Comparison of ENCODE assay signal across 9 mouse cellular contexts in the genomic region with DNA sequence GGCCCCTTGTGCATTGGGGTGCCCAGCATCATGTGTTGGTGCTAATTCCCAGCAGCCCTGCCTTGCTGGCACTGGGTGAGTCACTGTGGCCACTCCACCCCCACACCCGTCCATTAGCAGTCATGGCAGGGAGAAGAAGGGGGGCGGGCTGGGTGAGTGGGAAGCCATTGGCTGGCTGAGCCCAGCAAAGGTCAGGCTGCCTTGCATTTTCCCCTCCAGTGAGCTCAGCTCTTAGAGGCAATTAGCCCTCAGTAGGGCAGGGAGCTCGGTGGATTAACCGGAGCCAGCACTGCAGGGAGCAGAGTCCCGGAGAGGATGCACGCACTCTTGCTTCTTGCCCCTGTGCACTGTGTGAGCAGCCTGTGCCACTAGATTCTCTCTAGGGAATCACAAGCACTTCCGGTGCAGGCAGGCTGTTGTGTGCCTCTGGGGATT. TPM values are rescaled to one million over a fixed set of nuclear protein-coding genes. Genes with fewer than 3 reads are reported as not detected.
DNase-seq lines count a peak whose midpoint lies in the region; ATAC-seq and TF ChIP-seq lines count a peak whose summit lies in the region.
"Had no signal": no experiment of that assay in that cellular context is flagged by ENCODE, and none has a peak within 500 bp of the region (broad histone marks: within the 10 kb centered on the region; RNA-seq: fewer than 3 reads in every experiment).

No protein-coding gene starts in this region.

- H3K4me2 ChIP-seq in forebrain, embryonic 11.5 days (ENCODE audit: low read depth, low read length, severe bottlenecking), result no peak overlapping the region
- H3K4me2 ChIP-seq in kidney, embryonic 15.5 days, result no peak overlapping the region
- no peak overlapping the region for H3K4me2 ChIP-seq in midbrain, embryonic 11.5 days
- H3K4me2 ChIP-seq in heart, embryonic 11.5 days, result no peak overlapping the region
- H3K4me2 ChIP-seq: limb, embryonic 13.5 days had no signal

- peaks cover 25% of the 10 kb centered on the region for H3K4me1 ChIP-seq in forebrain, embryonic 11.5 days (replicated peaks; ENCODE audit: control insufficient read depth, insufficient read depth, low read length)
- peaks cover 51% of the 10 kb centered on the region for H3K4me1 ChIP-seq in kidney, embryonic 15.5 days
- H3K4me1 ChIP-seq in midbrain, embryonic 11.5 days (ENCODE audit: control insufficient read depth, insufficient read depth, low read length), result peaks cover 23% of the 10 kb centered on the region
- H3K4me1 ChIP-seq in heart, embryonic 11.5 days (ENCODE audit: control insufficient read depth, insufficient read depth, low read length), result no peaks in the 10 kb centered on the region

- peak; percentile 37 to 47 for DNase-seq in cerebellum, postnatal 10 days
- no peak for DNase-seq in cerebellum, adult 8-10 months
- DNase-seq in forebrain, embryonic 11.5 days (ENCODE audit: low spot score), result peak; percentile 79
- peak; percentile 86 for DNase-seq in midbrain, embryonic 11.5 days (ENCODE audit: low spot score, missing footprints)
- no peak for DNase-seq in natural killer cell, adult 2 months (ENCODE audit: low spot score in 2 of 2)
- no peak for DNase-seq in gastrocnemius, adult 2 months

- H3K27ac ChIP-seq in forebrain, embryonic 11.5 days (ENCODE audit: low read depth, low read length), result 0 out of 2 replicates have a peak overlapping the region, but pooled peaks have one; percentile 34
- peak overlapping the region; percentile 84 for H3K27ac ChIP-seq in kidney, embryonic 15.5 days
- peak overlapping the region; percentile 15; the same call in 1 of the 2 replicates for H3K27ac ChIP-seq in midbrain, embryonic 11.5 days (ENCODE audit: low read depth, low read length)
- H3K27ac ChIP-seq in heart, embryonic 11.5 days (ENCODE audit: low read depth, low read length), result no peak overlapping the region
- no peak overlapping the region for H3K27ac ChIP-seq in gastrocnemius, adult 2 months
- H3K27ac ChIP-seq: limb, embryonic 13.5 days had no signal

- TF ChIP-seq CTCF in gastrocnemius, adult 2 months (IDR thresholded peaks at IDR 0.05), result no peak

- intact Hi-C loops in gastrocnemius, adult 2 months (cut with DNase I), result no loop called here

- no peaks in the 10 kb centered on the region for H3K9me3 ChIP-seq in forebrain, embryonic 11.5 days (ENCODE audit: control insufficient read depth, low read length)
- no peaks in the 10 kb centered on the region for H3K9me3 ChIP-seq in kidney, embryonic 15.5 days (replicated peaks)
- no peaks in the 10 kb centered on the region for H3K9me3 ChIP-seq in midbrain, embryonic 11.5 days (ENCODE audit: control insufficient read depth, low read length)
- H3K9me3 ChIP-seq in heart, embryonic 11.5 days (replicated peaks; ENCODE audit: control insufficient read depth, low read length), result no peaks in the 10 kb centered on the region
- H3K9me3 ChIP-seq: limb, embryonic 13.5 days had no signal

- ATAC-seq in forebrain, embryonic 11.5 days (replicated peaks; ENCODE audit: low FRiP score), result peak; percentile 81
- ATAC-seq in kidney, embryonic 15.5 days (replicated peaks; ENCODE audit: low FRiP score), result peak; percentile 81
- peak; percentile 82 for ATAC-seq in midbrain, embryonic 11.5 days (ENCODE audit: low FRiP score)
- ATAC-seq in heart, embryonic 11.5 days (replicated peaks; ENCODE audit: insufficient number of reproducible peaks, low FRiP score, low TSS enrichment), result no peak

- peaks cover 6% of the 10 kb centered on the region; the same call in 1 of the 2 replicates for H3K27me3 ChIP-seq in forebrain, embryonic 11.5 days (ENCODE audit: control insufficient read depth, insufficient read depth, low read length)
- H3K27me3 ChIP-seq in kidney, embryonic 15.5 days, result no peaks in the 10 kb centered on the region
- H3K27me3 ChIP-seq in midbrain, embryonic 11.5 days (ENCODE audit: control insufficient read depth, insufficient read depth, low read length), result no peaks in the 10 kb centered on the region
- peaks cover 14% of the 10 kb centered on the region for H3K27me3 ChIP-seq in heart, embryonic 11.5 days (ENCODE audit: control insufficient read depth, insufficient read depth, low read length)
- H3K27me3 ChIP-seq: limb, embryonic 13.5 days had no signal

- WGBS in forebrain, embryonic 11.5 days, result 3% methylated on average over 7 of the region's 7 CpGs
- WGBS in kidney, embryonic 15.5 days, result 16% methylated on average over 7 of the region's 7 CpGs
- WGBS in midbrain, embryonic 11.5 days, result 7% methylated on average over 7 of the region's 7 CpGs
- 11% methylated on average over 7 of the region's 7 CpGs for whole genome bisulfite sequencing in heart, embryonic 11.5 days (ENCODE audit: insufficient replicate concordance)

- H3K4me3 ChIP-seq in forebrain, embryonic 11.5 days (ENCODE audit: low read depth, low read length), result no peak overlapping the region
- no peak overlapping the region for H3K4me3 ChIP-seq in kidney, embryonic 15.5 days (replicated peaks)
- no peak overlapping the region for H3K4me3 ChIP-seq in midbrain, embryonic 11.5 days (ENCODE audit: low read depth, low read length)
- H3K4me3 ChIP-seq in heart, embryonic 11.5 days (ENCODE audit: low read depth, low read length), result no peak overlapping the region
- H3K4me3 ChIP-seq in gastrocnemius, adult 2 months, result no peak overlapping the region
- H3K4me3 ChIP-seq: limb, embryonic 13.5 days had no signal

- no peaks in the 10 kb centered on the region for H3K36me3 ChIP-seq in forebrain, embryonic 11.5 days (ENCODE audit: control insufficient read depth, insufficient read depth, low read length)
- no peaks in the 10 kb centered on the region for H3K36me3 ChIP-seq in kidney, embryonic 15.5 days
- no peaks in the 10 kb centered on the region for H3K36me3 ChIP-seq in midbrain, embryonic 11.5 days (ENCODE audit: control insufficient read depth, insufficient read depth, low read length)
- H3K36me3 ChIP-seq in heart, embryonic 11.5 days (ENCODE audit: control insufficient read depth, insufficient read depth, low read length), result no peaks in the 10 kb centered on the region
- H3K36me3 ChIP-seq: limb, embryonic 13.5 days had no signal

- H3K9ac ChIP-seq in forebrain, embryonic 11.5 days (ENCODE audit: low read length), result no peak overlapping the region
- H3K9ac ChIP-seq in kidney, embryonic 15.5 days, result no peak overlapping the region
- no peak overlapping the region for H3K9ac ChIP-seq in midbrain, embryonic 11.5 days (ENCODE audit: low read length)
- no peak overlapping the region for H3K9ac ChIP-seq in heart, embryonic 11.5 days (ENCODE audit: low read depth, low read length)
- H3K9ac ChIP-seq: limb, embryonic 13.5 days had no signal

RNA-seq across cellular contexts. Expression of gene Ctnnbl1, which starts 40.9 kb away (rescaled TPM):
- 98.3 and 110 TPM in 2 replicates for polyA plus RNA-seq in forebrain, embryonic 11.5 days (2014; fragmentation: Nextera tagmentation; extraction: Ambion mirVana)
- polyA plus RNA-seq in kidney, embryonic 15.5 days (2015; fragmentation: Nextera tagmentation; extraction: Ambion mirVana), result 72.7 and 75.3 TPM in 2 replicates
- 98.8 and 109 TPM in 2 replicates for polyA plus RNA-seq in midbrain, embryonic 11.5 days (2014; fragmentation: Nextera tagmentation; extraction: Ambion mirVana)
- 36.3 and 40.1 TPM in 2 replicates for polyA plus RNA-seq in heart, embryonic 11.5 days (2014; fragmentation: Nextera tagmentation; extraction: Ambion mirVana)
- 1 to 10 TPM; 7.9 to 9.8 TPM for total RNA-seq in gastrocnemius, adult 2 months (2021)

Comparison
In these comparisons a context has a peak if more than half of its experiments do, and no peak if none do; other contexts are left out.
1. DNase-seq: peak in cerebellum, postnatal 10 days (2 of 2), forebrain, embryonic 11.5 days (single experiment) and midbrain, embryonic 11.5 days (single experiment); none in cerebellum, adult 8-10 months (single experiment), natural killer cell, adult 2 months (0 of 2) and gastrocnemius, adult 2 months (single experiment).
2. H3K27ac ChIP-seq: peak in forebrain, embryonic 11.5 days (single experiment), kidney, embryonic 15.5 days (single experiment) and midbrain, embryonic 11.5 days (single experiment); none in heart, embryonic 11.5 days (single experiment) and gastrocnemius, adult 2 months (single experiment).